Mouse (Mus musculus) liver, adult 2 months (tissue): ENCODE measurements around the gene Rasgrf2.

Source experiments
- CTCF ChIP-seq: fragments of 200-500 bp; IDR thresholded peaks from 2 replicates; pipeline ENCODE4 v1.5.1; 2011; ENCODE audit warnings: low read depth, low read length, control low read depth
- POLR2A ChIP-seq: fragments of 200-500 bp; IDR thresholded peaks from 2 replicates; pipeline ENCODE4 v1.6.1; 2011; ENCODE audit warnings: low read length, control low read depth; ENCODE audit not compliant: insufficient read depth; ENCODE audit errors: extremely low read depth

DNA sequence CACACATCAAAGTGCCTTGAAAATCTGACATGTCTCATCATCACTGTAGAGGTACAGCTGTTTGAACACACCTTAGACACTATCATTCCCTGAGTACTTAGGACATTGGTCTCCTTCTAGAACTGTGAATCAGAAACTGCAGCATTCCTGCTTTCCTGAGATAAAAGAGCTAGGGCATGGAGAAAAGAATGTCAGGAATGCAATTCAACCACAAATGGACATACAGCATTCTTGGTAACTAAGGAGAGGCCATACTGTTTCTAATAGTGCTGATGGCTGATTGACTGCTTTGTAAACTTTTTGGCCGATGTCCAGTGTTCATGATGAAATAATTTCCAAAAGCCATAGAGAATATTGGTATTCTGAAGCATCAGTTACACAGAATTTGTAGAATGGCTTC is 58.3 kb downstream of the Rasgrf2 start:
- TF ChIP-seq POLR2A = no peak
- TF ChIP-seq CTCF = no peak
